Mouse (Mus musculus): ENCODE results near the gene Tmem258. TPM values are rescaled to one million over a fixed set of nuclear protein-coding genes. Genes with fewer than 3 reads are reported as not detected.
A peak's percentile ranks its signal among the peaks of the same experiment; 100 is the strongest.

Tmem258 gene
- polyA plus RNA-seq, 1 experiment from 2014 or later: 357 TPM

DNA sequence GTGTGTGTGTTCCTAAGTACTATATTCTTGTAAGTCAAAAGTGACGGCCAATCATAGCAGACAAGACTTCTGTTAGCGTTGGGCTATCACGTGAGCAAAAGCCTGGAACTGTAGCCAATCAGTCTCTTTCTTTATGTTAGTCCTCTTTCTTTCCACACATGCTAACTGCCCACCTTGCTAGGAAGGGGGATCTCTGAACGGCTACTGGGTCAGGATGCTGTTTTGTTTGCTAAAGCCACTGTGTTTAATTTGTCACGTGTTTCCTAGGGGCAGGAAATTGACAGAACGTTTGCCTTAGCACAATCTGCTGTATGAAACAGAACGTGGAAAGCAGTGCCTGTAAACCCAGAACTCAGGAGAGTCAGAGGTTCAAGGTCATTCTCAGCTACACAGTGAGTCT is 21.7 kb upstream of the Tmem258 start:
- H3K27ac ChIP-seq: peak overlapping the region; percentile 97
- H3K4me1 ChIP-seq (replicated peaks; ENCODE audit: control insufficient read depth, insufficient read depth, low read length): peaks cover 30% of the 10 kb centered on the region
- H3K9ac ChIP-seq: peak overlapping the region; percentile 96
- no peaks in the 10 kb centered on the region for H3K9me3 ChIP-seq (ENCODE audit: control insufficient read depth, low read length)
- 34% methylated on average over 7 of the region's 7 CpGs for WGBS
- H3K4me2 ChIP-seq (replicated peaks): peak overlapping the region; percentile 83
- peak overlapping the region; percentile 80 for H3K4me3 ChIP-seq (replicated peaks; ENCODE audit: low read length)
- ATAC-seq (ENCODE audit: low FRiP score) (no peak), DNase-seq (ENCODE audit: low spot score) (no peak)
- H3K36me3 ChIP-seq (replicated peaks; ENCODE audit: control insufficient read depth, insufficient read depth): peaks cover 22% of the 10 kb centered on the region
- no peaks in the 10 kb centered on the region for H3K27me3 ChIP-seq (ENCODE audit: control insufficient read depth, insufficient read depth, low read length)

DNA sequence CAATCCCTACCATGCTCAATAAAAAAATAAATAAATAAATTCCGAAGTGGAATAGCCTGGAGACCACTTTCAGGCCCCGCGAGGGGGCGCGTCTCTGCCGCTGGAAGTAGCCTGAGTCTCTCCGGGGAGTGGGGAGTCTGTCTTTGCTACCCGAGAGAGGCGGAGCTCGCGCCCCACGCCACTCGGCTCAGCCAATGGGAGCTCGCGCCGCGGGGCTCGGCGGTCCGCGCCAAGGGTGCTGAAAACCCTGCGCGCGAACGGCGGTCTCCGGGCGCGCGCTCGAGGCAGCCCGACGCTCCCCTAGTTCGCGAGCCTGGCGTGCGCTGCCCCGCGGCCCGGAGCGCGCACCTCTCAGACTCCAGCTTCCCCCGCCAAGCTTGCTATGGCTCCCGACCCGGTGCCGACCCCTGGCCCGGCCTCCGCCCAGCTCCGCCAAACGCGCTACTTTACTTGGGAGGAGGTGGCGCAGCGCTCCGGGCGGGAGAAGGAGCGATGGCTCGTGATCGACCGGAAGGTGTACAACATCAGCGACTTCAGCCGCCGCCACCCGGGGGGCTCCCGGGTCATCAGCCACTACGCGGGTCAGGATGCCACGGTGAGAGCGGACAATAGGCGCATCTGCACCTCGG is 21.0 kb upstream of the Tmem258 start, which contains the start of gene Fads1:
Gene Fads1, plus strand, starts transcription at position 219 of the 629 bp plus-strand sequence.
- WGBS: under 1% methylated on average over 64 of the region's 70 CpGs
- Histone ChIP-seq H3K4me3 (replicated peaks; ENCODE audit: low read length) (peak within 1 kb of the TSS; percentile 80), H3K27ac (peak within 1 kb of the TSS; percentile 97), H3K4me2 (replicated peaks) (peak within 1 kb of the TSS; percentile 83), H3K4me1 (replicated peaks; ENCODE audit: control insufficient read depth, insufficient read depth, low read length) (peaks cover 32% of the 10 kb centered on the region), H3K9me3 (ENCODE audit: control insufficient read depth, low read length) (no peaks in the 10 kb centered on the region), H3K9ac (peak within 1 kb of the TSS; percentile 96), H3K36me3 (replicated peaks; ENCODE audit: control insufficient read depth, insufficient read depth) (peaks cover 29% of the 10 kb centered on the region), H3K27me3 (ENCODE audit: control insufficient read depth, insufficient read depth, low read length) (no peaks in the 10 kb centered on the region)
- peak; percentile 95 for ATAC-seq (ENCODE audit: low FRiP score)
- peak; percentile 97 for DNase-seq (ENCODE audit: low spot score)

- Histone ChIP-seq H3K9ac (peak overlapping the region; percentile 96), H3K4me2 (replicated peaks) (peak overlapping the region; percentile 83), H3K9me3 (ENCODE audit: control insufficient read depth, low read length) (no peaks in the 10 kb centered on the region), H3K4me1 (replicated peaks; ENCODE audit: control insufficient read depth, insufficient read depth, low read length) (peaks cover 36% of the 10 kb centered on the region), H3K27ac (peak overlapping the region; percentile 97), H3K4me3 (replicated peaks; ENCODE audit: low read length) (peak overlapping the region; percentile 80), H3K27me3 (ENCODE audit: control insufficient read depth, insufficient read depth, low read length) (no peaks in the 10 kb centered on the region), H3K36me3 (replicated peaks; ENCODE audit: control insufficient read depth, insufficient read depth) (peaks cover 35% of the 10 kb centered on the region)
- DNase-seq (ENCODE audit: low spot score): peak; percentile 78
- peak; percentile 73 for ATAC-seq (ENCODE audit: low FRiP score)
- 2% methylated on average over 35 of the region's 35 CpGs for WGBS
Measured at GRCm38 (mm10) chr19:10183299-10183983, 20.4 kb upstream of the Tmem258 start.

GRCm38 (mm10) chr19:10184096-10184495 is 19.7 kb upstream of the Tmem258 start:
- Histone ChIP-seq H3K4me2 (replicated peaks) (peak overlapping the region; percentile 83), H3K27me3 (ENCODE audit: control insufficient read depth, insufficient read depth, low read length) (no peaks in the 10 kb centered on the region), H3K9me3 (ENCODE audit: control insufficient read depth, low read length) (no peaks in the 10 kb centered on the region), H3K4me1 (replicated peaks; ENCODE audit: control insufficient read depth, insufficient read depth, low read length) (peaks cover 36% of the 10 kb centered on the region), H3K36me3 (replicated peaks; ENCODE audit: control insufficient read depth, insufficient read depth) (peaks cover 42% of the 10 kb centered on the region), H3K4me3 (replicated peaks; ENCODE audit: low read length) (peak overlapping the region; percentile 80), H3K27ac (peak overlapping the region; percentile 97), H3K9ac (peak overlapping the region; percentile 96)
- ATAC-seq (ENCODE audit: low FRiP score) (no peak), DNase-seq (ENCODE audit: low spot score) (peak; percentile 52)
- WGBS: 3% methylated on average over 12 of the region's 12 CpGs

- no peaks in the 10 kb centered on the region for H3K27me3 ChIP-seq (ENCODE audit: control insufficient read depth, insufficient read depth, low read length)
- H3K4me3 ChIP-seq (replicated peaks; ENCODE audit: low read length): no peak overlapping the region
- H3K9ac ChIP-seq: no peak overlapping the region
- no peaks in the 10 kb centered on the region for H3K9me3 ChIP-seq (ENCODE audit: control insufficient read depth, low read length)
- H3K36me3 ChIP-seq (replicated peaks; ENCODE audit: control insufficient read depth, insufficient read depth): peaks cover 60% of the 10 kb centered on the region
- 93% methylated on average over 3 of the region's 3 CpGs for WGBS
- peak overlapping the region; percentile 83; the same call in 1 of the 2 replicates for H3K4me2 ChIP-seq (replicated peaks)
- peaks cover 36% of the 10 kb centered on the region for H3K4me1 ChIP-seq (replicated peaks; ENCODE audit: control insufficient read depth, insufficient read depth, low read length)
- H3K27ac ChIP-seq: no peak overlapping the region
- ATAC-seq (ENCODE audit: low FRiP score) (no peak), DNase-seq (ENCODE audit: low spot score) (no peak)
Measured at GRCm38 (mm10) chr19:10185876-10186275, 17.9 kb upstream of the Tmem258 start.

DNA sequence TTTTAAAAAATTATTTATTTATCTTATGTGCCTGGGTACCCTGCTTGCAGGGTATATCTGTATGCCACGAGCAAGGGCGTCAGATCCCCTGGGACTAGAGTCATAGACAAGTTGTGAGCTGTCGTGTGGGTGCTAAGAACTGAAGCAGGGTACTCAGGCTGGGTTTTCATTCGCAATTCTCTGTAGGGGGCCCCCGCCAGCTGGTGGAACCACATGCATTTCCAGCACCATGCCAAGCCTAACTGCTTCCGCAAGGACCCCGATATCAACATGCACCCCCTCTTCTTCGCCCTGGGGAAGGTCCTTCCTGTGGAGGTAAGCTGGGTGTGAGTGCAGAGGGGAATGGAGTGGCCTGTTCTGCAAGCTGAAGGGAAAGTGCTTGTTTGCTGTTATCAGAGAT is 17.2 kb upstream of the Tmem258 start:
- peaks cover 67% of the 10 kb centered on the region for H3K36me3 ChIP-seq (replicated peaks; ENCODE audit: control insufficient read depth, insufficient read depth)
- H3K9ac ChIP-seq: no peak overlapping the region
- H3K4me1 ChIP-seq (replicated peaks; ENCODE audit: control insufficient read depth, insufficient read depth, low read length): peaks cover 36% of the 10 kb centered on the region

DNA sequence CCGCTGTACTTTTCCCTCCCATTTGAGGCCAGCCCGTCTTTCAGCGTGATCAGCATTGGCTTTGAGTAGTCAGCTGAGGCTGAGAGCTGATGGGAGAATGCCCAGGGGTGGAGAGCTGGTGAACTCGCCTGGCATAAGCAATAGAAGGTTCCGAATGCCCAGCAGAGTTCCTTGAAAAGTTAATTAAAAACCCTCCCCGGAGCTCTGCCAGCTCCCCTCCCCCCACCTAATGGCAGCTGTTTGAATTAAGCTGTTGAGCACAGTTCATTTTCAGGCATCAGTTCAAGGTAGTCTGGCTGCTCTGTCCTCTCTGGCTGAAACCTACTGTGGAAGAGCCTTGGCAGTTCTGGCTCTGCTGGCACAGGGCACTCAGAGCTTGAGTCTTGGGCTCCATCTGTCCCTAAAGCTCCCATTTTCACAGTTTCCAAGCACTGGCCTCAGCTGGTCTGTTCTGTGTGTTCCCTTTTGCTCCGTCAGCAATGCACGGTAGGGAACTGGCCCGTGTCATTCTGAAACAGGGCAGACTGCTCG is 15.5 kb upstream of the Tmem258 start:
- peaks cover 32% of the 10 kb centered on the region for H3K4me1 ChIP-seq (replicated peaks; ENCODE audit: control insufficient read depth, insufficient read depth, low read length)

More for the DNA sequence above, 17.2 kb upstream of the Tmem258 start:
- Histone ChIP-seq H3K27me3 (ENCODE audit: control insufficient read depth, insufficient read depth, low read length) (no peaks in the 10 kb centered on the region), H3K4me2 (replicated peaks) (no peak overlapping the region), H3K27ac (no peak overlapping the region), H3K9me3 (ENCODE audit: control insufficient read depth, low read length) (no peaks in the 10 kb centered on the region), H3K4me3 (replicated peaks; ENCODE audit: low read length) (no peak overlapping the region)
- ATAC-seq (ENCODE audit: low FRiP score) (no peak), DNase-seq (ENCODE audit: low spot score) (no peak)
- WGBS: 94% methylated on average over 8 of the region's 8 CpGs

DNA sequence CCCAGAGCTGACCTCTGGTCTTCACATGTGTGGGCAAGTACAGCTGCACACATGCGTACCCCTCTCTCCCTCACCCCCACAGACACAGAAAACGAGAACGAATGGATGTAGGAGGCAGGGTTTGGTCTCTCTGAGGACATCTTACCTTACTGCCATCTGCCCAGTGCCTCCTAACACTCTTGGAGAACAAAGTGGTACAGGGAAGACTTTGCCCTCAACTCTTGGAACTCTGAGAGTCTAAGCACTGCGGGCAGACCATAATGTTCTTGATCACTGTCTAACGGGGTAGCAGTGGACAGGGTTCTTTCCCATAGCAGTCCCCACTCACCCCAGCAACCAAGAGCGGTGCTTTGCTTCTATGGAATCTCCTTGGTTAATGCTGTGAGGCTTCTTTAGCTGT is 14.8 kb upstream of the Tmem258 start:
- H3K36me3 ChIP-seq (replicated peaks; ENCODE audit: control insufficient read depth, insufficient read depth): peaks cover 91% of the 10 kb centered on the region
- H3K27me3 ChIP-seq (ENCODE audit: control insufficient read depth, insufficient read depth, low read length): no peaks in the 10 kb centered on the region
- no peak overlapping the region for H3K4me2 ChIP-seq (replicated peaks)
- 93% methylated on average over 6 of the region's 6 CpGs for WGBS
- no peak overlapping the region for H3K4me3 ChIP-seq (replicated peaks; ENCODE audit: low read length)
- ATAC-seq (ENCODE audit: low FRiP score) (no peak), DNase-seq (ENCODE audit: low spot score) (no peak)
- H3K9me3 ChIP-seq (ENCODE audit: control insufficient read depth, low read length): no peaks in the 10 kb centered on the region
- H3K9ac ChIP-seq: no peak overlapping the region
- H3K27ac ChIP-seq: no peak overlapping the region; the same call in 1 of the 2 replicates
- H3K4me1 ChIP-seq (replicated peaks; ENCODE audit: control insufficient read depth, insufficient read depth, low read length): peaks cover 32% of the 10 kb centered on the region

More for the DNA sequence above, 15.5 kb upstream of the Tmem258 start:
- H3K4me3 ChIP-seq (replicated peaks; ENCODE audit: low read length): no peak overlapping the region
- H3K9ac ChIP-seq: no peak overlapping the region
- H3K4me2 ChIP-seq (replicated peaks): no peak overlapping the region
- no peaks in the 10 kb centered on the region for H3K9me3 ChIP-seq (ENCODE audit: control insufficient read depth, low read length)
- 52% methylated on average over 10 of the region's 10 CpGs for WGBS
- peaks cover 84% of the 10 kb centered on the region for H3K36me3 ChIP-seq (replicated peaks; ENCODE audit: control insufficient read depth, insufficient read depth)
- peak; percentile 62 for DNase-seq (ENCODE audit: low spot score)
- peak; percentile 42; the same call in 1 of the 2 replicates for ATAC-seq (ENCODE audit: low FRiP score)
- no peak overlapping the region; the same call in 1 of the 2 replicates for H3K27ac ChIP-seq
- no peaks in the 10 kb centered on the region for H3K27me3 ChIP-seq (ENCODE audit: control insufficient read depth, insufficient read depth, low read length)

- no peak for ATAC-seq (ENCODE audit: low FRiP score)
- Histone ChIP-seq H3K36me3 (replicated peaks; ENCODE audit: control insufficient read depth, insufficient read depth) (peaks cover 100% of the 10 kb centered on the region), H3K4me3 (replicated peaks; ENCODE audit: low read length) (no peak overlapping the region), H3K4me1 (replicated peaks; ENCODE audit: control insufficient read depth, insufficient read depth, low read length) (peaks cover 23% of the 10 kb centered on the region), H3K4me2 (replicated peaks) (no peak overlapping the region), H3K27ac (no peak overlapping the region), H3K9ac (no peak overlapping the region), H3K27me3 (ENCODE audit: control insufficient read depth, insufficient read depth, low read length) (no peaks in the 10 kb centered on the region), H3K9me3 (ENCODE audit: control insufficient read depth, low read length) (no peaks in the 10 kb centered on the region)
- no peak for DNase-seq (ENCODE audit: low spot score)
- WGBS: 89% methylated on average over 8 of the region's 8 CpGs
Measured at GRCm38 (mm10) chr19:10189940-10190339, 13.9 kb upstream of the Tmem258 start.

Measured in hindbrain, embryonic 14.5 days (tissue).